Mouse (Mus musculus) megakaryocyte, embryonic 14.5 days (primary cell): Measurements from ENCODE around the gene Tmem229b. TPM values are rescaled to one million over a fixed set of nuclear protein-coding genes. Genes with fewer than 3 reads are reported as not detected.
A peak's percentile ranks its signal among the peaks of the same experiment; 100 is the strongest.

Experiments used
- H3K27me3 ChIP-seq: replicated peaks from 2 replicates; pipeline ENCODE3; 2012; ENCODE audit warnings: inconsistent platforms
- H3K36me3 ChIP-seq: replicated peaks from 2 replicates; pipeline ENCODE3; 2012; ENCODE audit warnings: low read length, inconsistent platforms, mixed read lengths
- H3K4me1 ChIP-seq: 2 replicates; pipeline ENCODE4 v1.6.1; 2012; ENCODE audit warnings: inconsistent platforms
- H3K4me3 ChIP-seq: replicated peaks from 2 replicates; pipeline ENCODE3; 2012; ENCODE audit warnings: moderate library complexity, mild to moderate bottlenecking, inconsistent platforms
- H3K9me3 ChIP-seq: 2 replicates; pipeline ENCODE4 v1.6.1; 2012; ENCODE audit warnings: inconsistent platforms
- FLI1 ChIP-seq: IDR thresholded peaks from 2 replicates; pipeline ENCODE4 v1.6.1; 2012; ENCODE audit warnings: low read length, inconsistent platforms, mixed read lengths
- GATA1 ChIP-seq: IDR thresholded peaks from 3 replicates; pipeline ENCODE4 v1.6.1; 2012; ENCODE audit warnings: mixed read lengths, low read length, inconsistent platforms, borderline replicate concordance
- polyA plus RNA-seq: library from polyadenylated mRNA; stranded (reverse); fragments of >175 nt; gene quantifications from 2 replicates; pipeline ENCODE4 v1.2.3, GENCODE M21; 2012; ENCODE audit warnings: low replicate concordance; ENCODE audit not compliant: insufficient read depth

Tmem229b gene
- polyA plus RNA-seq, result 10.9 and 11.1 TPM in 2 replicates

GRCm38 (mm10) chr12:79007126-79007753, at the start of gene Tmem229b:
TSS of gene Tmem229b (minus strand) at chr12:79007627.
- Histone ChIP-seq H3K9me3 (no peaks in the 10 kb centered on the region), H3K4me3 (peak within 1 kb of the TSS; percentile 98), H3K27me3 (no peaks in the 10 kb centered on the region), H3K4me1 (peaks cover 73% of the 10 kb centered on the region), H3K36me3 (no peaks in the 10 kb centered on the region)
- TF ChIP-seq GATA1, result no peak
- no peak for TF ChIP-seq FLI1

GRCm38 (mm10) chr12:79055276-79055675, 47.8 kb upstream of the Tmem229b start:
- Histone ChIP-seq H3K4me3 (no peak overlapping the region), H3K9me3 (no peaks in the 10 kb centered on the region), H3K27me3 (peaks cover 45% of the 10 kb centered on the region), H3K4me1 (peaks cover 13% of the 10 kb centered on the region), H3K36me3 (no peaks in the 10 kb centered on the region)
- TF ChIP-seq FLI1, result no peak
- TF ChIP-seq GATA1, result no peak

- Histone ChIP-seq H3K4me1 (peaks cover 13% of the 10 kb centered on the region), H3K36me3 (no peaks in the 10 kb centered on the region), H3K27me3 (peaks cover 63% of the 10 kb centered on the region), H3K9me3 (no peaks in the 10 kb centered on the region), H3K4me3 (no peak overlapping the region)
- TF ChIP-seq GATA1 (no peak), FLI1 (no peak)
Observed at GRCm38 (mm10) chr12:79052073-79052472, 44.6 kb upstream of the Tmem229b start.

- TF ChIP-seq GATA1 (no peak), FLI1 (no peak)
- peaks cover 71% of the 10 kb centered on the region for H3K27me3 ChIP-seq
Observed at GRCm38 (mm10) chr12:79050545-79051212, 43.3 kb upstream of the Tmem229b start.

GRCm38 (mm10) chr12:79049807-79050206, 42.4 kb upstream of the Tmem229b start:
- peaks cover 67% of the 10 kb centered on the region for H3K27me3 ChIP-seq
- peaks cover 10% of the 10 kb centered on the region for H3K9me3 ChIP-seq
- peaks cover 11% of the 10 kb centered on the region for H3K4me1 ChIP-seq
- no peaks in the 10 kb centered on the region for H3K36me3 ChIP-seq
- no peak overlapping the region for H3K4me3 ChIP-seq
- no peak for TF ChIP-seq GATA1
- TF ChIP-seq FLI1, result no peak

More at GRCm38 (mm10) chr12:79050545-79051212, 43.3 kb upstream of the Tmem229b start:
- Histone ChIP-seq H3K9me3 (peaks cover 6% of the 10 kb centered on the region), H3K4me3 (no peak overlapping the region), H3K36me3 (no peaks in the 10 kb centered on the region), H3K4me1 (peaks cover 13% of the 10 kb centered on the region)

- TF ChIP-seq FLI1 (no peak), GATA1 (no peak)
- Histone ChIP-seq H3K4me1 (peaks cover 11% of the 10 kb centered on the region), H3K36me3 (no peaks in the 10 kb centered on the region), H3K27me3 (peaks cover 65% of the 10 kb centered on the region), H3K4me3 (no peak overlapping the region), H3K9me3 (peaks cover 14% of the 10 kb centered on the region)
Observed at GRCm38 (mm10) chr12:79048898-79049297, 41.5 kb upstream of the Tmem229b start.

- no peak overlapping the region for H3K4me3 ChIP-seq
- H3K9me3 ChIP-seq, result peaks cover 14% of the 10 kb centered on the region
- TF ChIP-seq GATA1 (no peak), FLI1 (no peak)
- peaks cover 70% of the 10 kb centered on the region for H3K27me3 ChIP-seq
- no peaks in the 10 kb centered on the region for H3K36me3 ChIP-seq
- H3K4me1 ChIP-seq, result peaks cover 8% of the 10 kb centered on the region
Observed at GRCm38 (mm10) chr12:79047203-79047602, 39.8 kb upstream of the Tmem229b start.

GRCm38 (mm10) chr12:79046171-79046570, 38.7 kb upstream of the Tmem229b start:
- Histone ChIP-seq H3K36me3 (no peaks in the 10 kb centered on the region), H3K4me3 (no peak overlapping the region), H3K27me3 (peaks cover 76% of the 10 kb centered on the region), H3K9me3 (peaks cover 14% of the 10 kb centered on the region), H3K4me1 (peaks cover 8% of the 10 kb centered on the region)
- TF ChIP-seq FLI1 (no peak), GATA1 (no peak)

GRCm38 (mm10) chr12:79044668-79045067, 37.2 kb upstream of the Tmem229b start:
- peaks cover 70% of the 10 kb centered on the region for H3K27me3 ChIP-seq
- no peaks in the 10 kb centered on the region for H3K36me3 ChIP-seq
- H3K9me3 ChIP-seq, result peaks cover 14% of the 10 kb centered on the region
- no peak for TF ChIP-seq FLI1
- TF ChIP-seq GATA1, result no peak
- no peaks in the 10 kb centered on the region for H3K4me1 ChIP-seq
- no peak overlapping the region for H3K4me3 ChIP-seq

GRCm38 (mm10) chr12:79041436-79041835, 34.0 kb upstream of the Tmem229b start:
- H3K36me3 ChIP-seq, result no peaks in the 10 kb centered on the region
- no peaks in the 10 kb centered on the region for H3K4me1 ChIP-seq
- no peak for TF ChIP-seq FLI1
- no peak for TF ChIP-seq GATA1
- H3K4me3 ChIP-seq, result no peak overlapping the region
- H3K9me3 ChIP-seq, result peaks cover 14% of the 10 kb centered on the region
- H3K27me3 ChIP-seq, result peaks cover 60% of the 10 kb centered on the region
